Mouse (Mus musculus) left cerebral cortex, postnatal 36 days (tissue): ENCODE measurements around the gene Panx3. TPM values are rescaled to one million over a fixed set of nuclear protein-coding genes. Genes with fewer than 3 reads are reported as not detected.

Experiments used
- total RNA-seq, 2 experiments: library from RNA; stranded (reverse); gene quantifications; 2 replicates each; pipeline ENCODE4 v1.2.3; 2021

The Panx3 gene
- total RNA-seq, 2 experiments from 2014 or later, result not detected

Other genes starting within 250 kb of the Panx3 start
- 10 to 100 TPM; 21.6 to 33.0 TPM for gene Robo3, start 236.0 kb downstream of the Panx3 start, total RNA-seq
- 10 to 100 TPM; 18.8 to 26.6 TPM for gene Msantd2, start 179.9 kb downstream of the Panx3 start, total RNA-seq
- gene Esam, start 141.2 kb downstream of the Panx3 start, total RNA-seq, result 10 to 100 TPM; 19.5 to 23.0 TPM
- 1 to 10 TPM; 1.4 to 4.1 TPM for gene Vsig2, start 130.0 kb downstream of the Panx3 start, total RNA-seq
- gene Nrgn, start 116.3 kb downstream of the Panx3 start, total RNA-seq, result 1,000 to 10,000 TPM; 1,855 to 2,522 TPM
- 10 to 100 TPM; 18.3 to 19.7 TPM for gene Siae, start 113.5 kb downstream of the Panx3 start, total RNA-seq
- 1 to 10 TPM; 1.8 to 2.9 TPM for gene Spa17, start 55.5 kb downstream of the Panx3 start, total RNA-seq
- 10 to 100 TPM; 52.4 to 63.4 TPM for gene Tbrg1, start 11.9 kb downstream of the Panx3 start, total RNA-seq
- not detected for gene Olfr160, start 47.0 kb upstream of the Panx3 start, total RNA-seq
- gene Olfr874, start 75.9 kb upstream of the Panx3 start, total RNA-seq, result not detected
- gene Olfr875, start 102.6 kb upstream of the Panx3 start, total RNA-seq, result not detected
- gene Olfr876, start 133.8 kb upstream of the Panx3 start, total RNA-seq, result not detected
- under 1 TPM; 0.15 to 0.43 TPM for gene Olfr877, start 185.0 kb upstream of the Panx3 start, total RNA-seq
- gene Olfr145, start 227.5 kb upstream of the Panx3 start, total RNA-seq, result under 1 TPM in 1 of 2 experiments, not detected in 1; 0.07 TPM
- not detected for gene Olfr878, start 248.6 kb upstream of the Panx3 start, total RNA-seq